In genomic region chr6:72711508-72712081, GRCm38 (mm10) we compare ENCODE assay signal across 8 mouse cellular contexts.
DNase-seq lines count a peak whose midpoint lies in the region; ATAC-seq lines count a peak whose summit lies in the region.

No protein-coding gene starts in this region.

- H3K27ac ChIP-seq in lung, embryonic 15.5 days, result peak overlapping the region; percentile 63
- H3K27ac ChIP-seq in forebrain, embryonic 13.5 days, result peak overlapping the region; percentile 72
- H3K27ac ChIP-seq in neural tube, embryonic 14.5 days (ENCODE audit: low read depth, low read length), result peak overlapping the region; percentile 55

- H3K36me3 ChIP-seq in lung, embryonic 15.5 days, result no peaks in the 10 kb centered on the region
- H3K36me3 ChIP-seq in forebrain, embryonic 13.5 days (ENCODE audit: poor library complexity, severe bottlenecking), result no peaks in the 10 kb centered on the region
- no peaks in the 10 kb centered on the region for H3K36me3 ChIP-seq in neural tube, embryonic 14.5 days (ENCODE audit: control insufficient read depth, insufficient read depth, low read length)

- no peaks in the 10 kb centered on the region for H3K9me3 ChIP-seq in lung, embryonic 15.5 days
- H3K9me3 ChIP-seq in forebrain, embryonic 13.5 days (replicated peaks), result no peaks in the 10 kb centered on the region
- no peaks in the 10 kb centered on the region for H3K9me3 ChIP-seq in neural tube, embryonic 14.5 days (ENCODE audit: control insufficient read depth, low read length)

- WGBS in lung, embryonic 15.5 days, result 27% methylated on average over 8 of the region's 8 CpGs
- WGBS in forebrain, embryonic 13.5 days, result 2% methylated on average over 8 of the region's 8 CpGs
- 3% methylated on average over 8 of the region's 8 CpGs for WGBS in neural tube, embryonic 14.5 days

- no peaks in the 10 kb centered on the region for H3K27me3 ChIP-seq in lung, embryonic 15.5 days
- no peaks in the 10 kb centered on the region for H3K27me3 ChIP-seq in forebrain, embryonic 13.5 days
- H3K27me3 ChIP-seq in neural tube, embryonic 14.5 days (ENCODE audit: control insufficient read depth, insufficient read depth, low read length), result no peaks in the 10 kb centered on the region

- DNase-seq in lung, postnatal 25 days (ENCODE audit: low spot score), result no peak
- DNase-seq in left cerebral cortex, adult 9 months (ENCODE audit: low spot score in 2 of 2), result peak; percentile 14 to 39
- no peak for DNase-seq in urinary bladder, postnatal 10 days (ENCODE audit: low spot score)
- DNase-seq in adrenal gland, postnatal 36 days, result no peak

- H3K4me2 ChIP-seq in lung, embryonic 15.5 days, result no peak overlapping the region
- H3K4me2 ChIP-seq in forebrain, embryonic 13.5 days, result peak overlapping the region; percentile 11; the same call in 1 of the 2 replicates
- no peak overlapping the region for H3K4me2 ChIP-seq in neural tube, embryonic 14.5 days (ENCODE audit: low read depth, low read length)

- ATAC-seq in lung, embryonic 15.5 days (ENCODE audit: borderline replicate concordance, extremely low read depth, low FRiP score, low TSS enrichment), result peak; percentile 76; the same call in 1 of the 2 replicates
- peak; percentile 92 for ATAC-seq in forebrain, embryonic 13.5 days
- ATAC-seq in neural tube, embryonic 14.5 days (ENCODE audit: low read depth), result peak; percentile 92
- ATAC-seq in erythroblast, adult 5-6 weeks (replicated peaks; ENCODE audit: low FRiP score, poor library complexity, severe bottlenecking), result no peak

- no peak overlapping the region for H3K4me3 ChIP-seq in lung, embryonic 15.5 days
- no peak overlapping the region for H3K4me3 ChIP-seq in forebrain, embryonic 13.5 days
- no peak overlapping the region for H3K4me3 ChIP-seq in neural tube, embryonic 14.5 days (ENCODE audit: low read depth, low read length)

- peaks cover 38% of the 10 kb centered on the region for H3K4me1 ChIP-seq in lung, embryonic 15.5 days
- H3K4me1 ChIP-seq in forebrain, embryonic 13.5 days, result peaks cover 44% of the 10 kb centered on the region
- H3K4me1 ChIP-seq in neural tube, embryonic 14.5 days (ENCODE audit: control insufficient read depth, insufficient read depth, low read length), result peaks cover 19% of the 10 kb centered on the region; the same call in 1 of the 2 replicates

- H3K9ac ChIP-seq in lung, embryonic 15.5 days, result no peak overlapping the region
- H3K9ac ChIP-seq in forebrain, embryonic 13.5 days, result no peak overlapping the region
- no peak overlapping the region for H3K9ac ChIP-seq in neural tube, embryonic 14.5 days (replicated peaks; ENCODE audit: low read depth, low read length)

Comparison
In these comparisons a context has a peak if more than half of its experiments do, and no peak if none do; other contexts are left out.
1. DNase-seq: peak in left cerebral cortex, adult 9 months (2 of 2); none in lung, postnatal 25 days (single experiment), urinary bladder, postnatal 10 days (single experiment) and adrenal gland, postnatal 36 days (0 of 2).
2. Peak in every context shown above with its lines, with median percentiles within 50 percentile points of each other: H3K27ac ChIP-seq.